Mouse (Mus musculus) embryonic facial prominence, embryonic 15.5 days (tissue): Measurements from ENCODE around the gene Sorbs1. TPM values are rescaled to one million over a fixed set of nuclear protein-coding genes. Genes with fewer than 3 reads are reported as not detected.

Source experiments
- ATAC-seq: fragments of 200-750 bp; cut with Nextera tagmentation; 2 replicates; pipeline ENCODE4 v1.8.0; 2017; ENCODE audit warnings: low read depth, moderate TSS enrichment; ENCODE audit not compliant: insufficient number of reproducible peaks, low FRiP score, low TSS enrichment
- H3K27ac ChIP-seq: fragments of 300-500 bp; sonication (generic); replicated peaks from 2 replicates; pipeline ENCODE4 v1.5.1; 2015; ENCODE audit warnings: mild to moderate bottlenecking, inconsistent platforms
- H3K27me3 ChIP-seq: fragments of 300-500 bp; sonication (generic); 2 replicates; pipeline ENCODE4 v1.6.1; 2015; ENCODE audit warnings: inconsistent platforms
- H3K36me3 ChIP-seq: fragments of 300-500 bp; sonication (generic); 2 replicates; pipeline ENCODE4 v1.6.1; 2015; ENCODE audit warnings: mild to moderate bottlenecking, inconsistent platforms
- H3K4me1 ChIP-seq: fragments of 300-500 bp; sonication (generic); 2 replicates; pipeline ENCODE4 v1.6.1; 2015; ENCODE audit warnings: inconsistent platforms
- H3K4me2 ChIP-seq: fragments of 300-500 bp; sonication (generic); replicated peaks from 2 replicates; pipeline ENCODE4 v1.6.1; 2015; ENCODE audit warnings: mild to moderate bottlenecking, inconsistent platforms
- H3K4me3 ChIP-seq: fragments of 300-500 bp; sonication (generic); replicated peaks from 2 replicates; pipeline ENCODE4 v1.5.1; 2015; ENCODE audit warnings: mild to moderate bottlenecking, inconsistent platforms
- H3K9ac ChIP-seq: fragments of 300-500 bp; sonication (generic); 2 replicates; pipeline ENCODE4 v1.6.1; 2015; ENCODE audit warnings: inconsistent platforms
- H3K9me3 ChIP-seq: fragments of 300-500 bp; sonication (generic); replicated peaks from 2 replicates; pipeline ENCODE4 v1.6.1; 2016; ENCODE audit warnings: inconsistent platforms
- WGBS: fragments of 180-500 bp; shearing (Covaris S2); methylation state at CpG from one replicate; pipeline ENCODE4 v1.1.7; 2015; 5-methylcytosine and 5-hydroxymethylcytosine counted together
- polyA plus RNA-seq: library from polyadenylated mRNA; unstranded; fragments of >200 nt; fragmentation: Nextera tagmentation; extraction: Ambion mirVana; gene quantifications from 2 replicates; pipeline ENCODE4 v1.2.1, GENCODE M21; 2015

Sorbs1 gene
- polyA plus RNA-seq, 1 experiment from 2014 or later: 55.6 TPM

DNA sequence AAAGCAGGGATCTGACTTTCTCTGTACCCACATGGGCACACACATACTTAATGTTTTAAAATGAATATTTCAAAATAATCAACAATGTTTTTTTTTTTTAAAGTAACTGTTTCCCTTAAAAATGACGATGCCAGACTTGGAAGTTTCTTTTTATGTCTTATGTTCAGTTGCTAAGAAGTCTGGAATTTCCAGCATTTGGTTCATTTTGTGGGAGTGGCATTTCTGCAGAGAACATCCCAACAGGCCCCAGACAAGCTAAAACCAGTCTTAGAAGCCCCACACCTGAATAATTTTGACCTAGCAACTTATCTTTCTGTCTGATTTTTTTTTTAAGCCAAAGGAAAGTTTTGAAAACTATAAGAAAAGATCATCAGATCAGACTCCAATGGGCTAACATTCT is 258.0 kb downstream of the Sorbs1 start:
- Histone ChIP-seq H3K4me2 (no peak overlapping the region), H3K4me1 (peaks cover 28% of the 10 kb centered on the region), H3K27me3 (no peaks in the 10 kb centered on the region), H3K9ac (no peak overlapping the region), H3K4me3 (no peak overlapping the region), H3K9me3 (no peaks in the 10 kb centered on the region), H3K36me3 (no peaks in the 10 kb centered on the region), H3K27ac (no peak overlapping the region)
- WGBS: 31% methylated on average over 1 of the region's 1 CpGs
- ATAC-seq: no peak

GRCm38 (mm10) chr19:40254741-40255140 is 258.8 kb downstream of the Sorbs1 start:
- ATAC-seq: no peak

GRCm38 (mm10) chr19:40253768-40254167 is 259.8 kb downstream of the Sorbs1 start:
- Histone ChIP-seq H3K4me2 (no peak overlapping the region), H3K4me1 (peaks cover 21% of the 10 kb centered on the region; the same call in 1 of the 2 replicates), H3K4me3 (no peak overlapping the region), H3K9me3 (no peaks in the 10 kb centered on the region), H3K27me3 (no peaks in the 10 kb centered on the region), H3K27ac (no peak overlapping the region), H3K36me3 (0 out of 2 replicates have a peak, but pooled peaks cover 4% of the 10 kb centered on the region), H3K9ac (no peak overlapping the region)
- ATAC-seq: no peak
- 34% methylated on average over 13 of the region's 13 CpGs for WGBS

More at GRCm38 (mm10) chr19:40254741-40255140, 258.8 kb downstream of the Sorbs1 start:
- 70% methylated on average over 3 of the region's 3 CpGs for WGBS
- H3K27ac ChIP-seq: no peak overlapping the region
- H3K36me3 ChIP-seq: no peaks in the 10 kb centered on the region
- H3K4me2 ChIP-seq: no peak overlapping the region
- H3K4me1 ChIP-seq: peaks cover 21% of the 10 kb centered on the region; the same call in 1 of the 2 replicates
- no peak overlapping the region for H3K9ac ChIP-seq
- H3K4me3 ChIP-seq: no peak overlapping the region
- H3K27me3 ChIP-seq: no peaks in the 10 kb centered on the region
- no peaks in the 10 kb centered on the region for H3K9me3 ChIP-seq

DNA sequence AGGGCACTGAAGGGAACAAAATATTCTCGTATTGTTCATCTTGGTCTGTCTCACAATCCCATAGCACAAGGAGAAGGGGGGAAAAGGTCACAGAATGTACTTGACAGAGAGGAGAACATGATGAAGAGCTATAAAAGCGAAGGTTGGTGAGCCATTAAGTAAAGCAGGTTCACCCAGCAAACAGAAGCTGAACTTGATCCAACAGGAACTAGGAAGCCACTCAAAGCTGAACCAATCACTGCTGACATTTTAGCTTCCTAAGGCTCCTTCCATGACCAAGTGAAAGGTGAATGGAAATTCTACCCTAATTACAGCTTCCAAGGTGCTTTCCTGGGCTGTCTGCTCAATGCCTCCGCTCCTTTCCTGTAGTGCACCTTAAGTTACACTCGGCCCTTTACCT is 262.5 kb downstream of the Sorbs1 start:
- ATAC-seq: no peak
- peaks cover 10% of the 10 kb centered on the region; the same call in 1 of the 2 replicates for H3K4me1 ChIP-seq
- 0 out of 2 replicates have a peak, but pooled peaks cover 4% of the 10 kb centered on the region for H3K36me3 ChIP-seq
- H3K9me3 ChIP-seq: no peaks in the 10 kb centered on the region
- no peak overlapping the region for H3K4me2 ChIP-seq
- H3K27me3 ChIP-seq: no peaks in the 10 kb centered on the region
- no peak overlapping the region for H3K27ac ChIP-seq
- no peak overlapping the region for H3K9ac ChIP-seq
- 86% methylated on average over 4 of the region's 4 CpGs for WGBS
- H3K4me3 ChIP-seq: no peak overlapping the region

DNA sequence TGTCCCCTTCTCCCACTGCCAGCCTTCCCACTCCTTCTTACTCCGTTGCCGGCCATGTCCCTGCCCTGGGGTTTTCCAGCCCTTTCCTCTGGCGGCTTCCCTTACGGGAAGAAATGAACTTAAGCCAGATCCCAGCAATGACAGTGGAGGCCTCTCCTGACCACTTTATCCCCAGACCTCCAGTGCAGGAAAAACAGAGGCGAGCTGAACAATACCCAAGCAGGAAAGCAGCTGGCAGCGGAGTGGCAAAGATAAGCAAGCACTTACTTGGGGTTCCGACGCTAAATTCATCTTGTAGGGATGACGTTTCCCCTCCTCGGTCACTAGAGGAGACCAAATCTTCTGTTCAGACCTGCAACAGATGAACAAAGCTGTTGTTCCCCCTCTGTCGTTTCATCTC is 264.2 kb downstream of the Sorbs1 start:
- Histone ChIP-seq H3K9me3 (no peaks in the 10 kb centered on the region), H3K4me1 (0 out of 2 replicates have a peak, but pooled peaks cover 7% of the 10 kb centered on the region), H3K36me3 (0 out of 2 replicates have a peak, but pooled peaks cover 4% of the 10 kb centered on the region), H3K4me2 (no peak overlapping the region), H3K27me3 (no peaks in the 10 kb centered on the region), H3K9ac (no peak overlapping the region), H3K27ac (no peak overlapping the region; the same call in 1 of the 2 replicates), H3K4me3 (no peak overlapping the region)
- 67% methylated on average over 11 of the region's 11 CpGs for WGBS
- ATAC-seq: no peak

DNA sequence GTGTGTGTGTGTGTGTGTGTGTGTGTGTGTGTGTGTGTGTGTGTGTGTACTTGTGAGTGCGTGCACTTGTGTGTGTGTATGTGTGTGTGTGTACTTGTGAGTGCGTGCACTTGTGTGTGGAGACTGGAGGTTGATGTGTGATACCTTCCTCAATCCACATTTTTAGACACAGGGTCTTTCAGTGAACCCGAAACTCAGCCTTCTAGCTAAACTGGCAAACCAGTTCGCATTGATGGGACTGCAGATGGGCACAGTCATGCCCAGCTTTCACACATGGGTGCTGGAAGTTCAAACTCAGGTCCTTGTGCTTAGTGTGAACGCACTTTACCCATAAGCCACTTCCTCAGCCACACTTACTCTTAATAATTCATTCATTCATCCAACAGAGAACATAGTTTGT is 265.1 kb downstream of the Sorbs1 start:
- ATAC-seq: no peak
- Histone ChIP-seq H3K27me3 (no peaks in the 10 kb centered on the region), H3K4me3 (no peak overlapping the region), H3K9ac (no peak overlapping the region), H3K9me3 (no peaks in the 10 kb centered on the region), H3K4me1 (no peaks in the 10 kb centered on the region), H3K36me3 (0 out of 2 replicates have a peak, but pooled peaks cover 4% of the 10 kb centered on the region), H3K4me2 (no peak overlapping the region), H3K27ac (no peak overlapping the region)
- WGBS: 97% methylated on average over 5 of the region's 5 CpGs

- WGBS: 58% methylated on average over 5 of the region's 5 CpGs
- no peak for ATAC-seq
- no peak overlapping the region for H3K4me2 ChIP-seq
- H3K4me3 ChIP-seq: no peak overlapping the region
- 0 out of 2 replicates have a peak, but pooled peaks cover 4% of the 10 kb centered on the region for H3K36me3 ChIP-seq
- H3K4me1 ChIP-seq: no peaks in the 10 kb centered on the region
- no peaks in the 10 kb centered on the region for H3K9me3 ChIP-seq
- H3K27me3 ChIP-seq: no peaks in the 10 kb centered on the region
- no peak overlapping the region for H3K27ac ChIP-seq
- H3K9ac ChIP-seq: no peak overlapping the region
Observed at GRCm38 (mm10) chr19:40247268-40247666, 266.3 kb downstream of the Sorbs1 start.

DNA sequence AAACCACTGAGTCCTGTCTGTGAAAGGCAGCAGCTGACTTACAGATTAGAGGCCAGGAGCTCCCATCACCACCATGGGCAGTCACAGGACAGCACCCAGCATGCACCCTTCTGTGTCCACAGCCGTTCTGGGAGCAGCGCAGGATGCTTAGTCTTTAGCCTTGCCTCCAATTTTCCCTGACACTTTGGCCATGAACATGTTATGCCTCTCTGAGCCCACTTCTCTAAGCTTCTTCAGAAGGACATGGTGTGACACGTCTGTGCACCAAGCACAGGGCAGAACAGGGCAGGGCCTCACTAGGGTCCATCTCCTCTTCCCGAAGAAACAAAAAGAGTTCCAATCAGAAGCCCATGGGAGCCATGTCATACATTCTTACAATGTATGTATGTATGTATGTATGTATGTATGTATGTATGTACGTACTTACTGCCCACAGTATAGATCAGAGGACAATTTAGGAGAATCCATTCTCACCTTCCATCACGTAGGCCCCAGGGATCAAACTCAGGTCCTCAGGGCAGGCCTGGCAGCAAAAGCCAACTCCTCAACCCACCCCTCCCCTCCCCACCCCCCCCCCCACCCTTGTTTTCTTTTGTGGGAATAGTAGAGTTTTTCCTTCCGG is 266.8 kb downstream of the Sorbs1 start:
- no peaks in the 10 kb centered on the region for H3K9me3 ChIP-seq
- H3K4me3 ChIP-seq: no peak overlapping the region
- H3K9ac ChIP-seq: no peak overlapping the region
- H3K4me2 ChIP-seq: no peak overlapping the region
- ATAC-seq: no peak
- no peak overlapping the region for H3K27ac ChIP-seq
- 0 out of 2 replicates have a peak, but pooled peaks cover 3% of the 10 kb centered on the region for H3K4me1 ChIP-seq
- H3K27me3 ChIP-seq: no peaks in the 10 kb centered on the region
- 0 out of 2 replicates have a peak, but pooled peaks cover 4% of the 10 kb centered on the region for H3K36me3 ChIP-seq
- WGBS: 81% methylated on average over 6 of the region's 7 CpGs

Other genes starting within 250 kb of the Sorbs1 start
- 151 and 164 TPM in 2 replicates for gene Pdlim1, start 241.9 kb downstream of the Sorbs1 start, polyA plus RNA-seq
- gene Aldh18a1, start 74.7 kb upstream of the Sorbs1 start, polyA plus RNA-seq: 64.5 and 65.2 TPM in 2 replicates
- 13.9 TPM in 2 replicates for gene Tctn3, start 98.5 kb upstream of the Sorbs1 start, polyA plus RNA-seq
- gene Entpd1, start 98.6 kb upstream of the Sorbs1 start, polyA plus RNA-seq: 16.7 and 17.6 TPM in 2 replicates
- gene Cc2d2b, start 235.0 kb upstream of the Sorbs1 start, polyA plus RNA-seq: not detected in 2 replicates